Mouse (Mus musculus) left cerebral cortex, postnatal 25 days (tissue): ENCODE measurements at regions not wholly inside any gene's neighbourhood (a gene's known extent, or its start where the extent isn't known, plus 50 kb on each side); places are given as distances from the start of the nearest gene placed in this dataset.
"Not testable (repeated sequence)": the region's sequence is repeated elsewhere in the genome, so short reads cannot be mapped to it uniquely, and the experiment has no call there.

Experiments
- DNase-seq, 2 experiments: peaks; one replicate each; pipeline ENCODE4 v3.0.0; 2022; ENCODE audit warnings: low spot score in 2 of 2, mixed read lengths in 1 of 2
- intact Hi-C: fragments of 180-260 bp; cut with DNase I; formaldehyde crosslinking; loops from one replicate; pipeline ENCODE4 v1.15.1; 2025

- intact Hi-C loops, result loop anchor here (5.0 to 10.0 kb wide), 3 partner anchors 167 to 627 kb away; no protein-coding TSS in a partner anchor
- no peak for DNase-seq
Measured at GRCm38 (mm10) chr3:9078201-9078600, 531.7 kb downstream of the Zfp704 start.

GRCm38 (mm10) chr3:9076696-9077095, 533.2 kb downstream of the Zfp704 start:
- DNase-seq, result peak; percentile 63 to 75
- intact Hi-C loops, result loop anchor here (5.0 to 10.0 kb wide), 3 partner anchors 168 to 628 kb away; no protein-coding TSS in a partner anchor

- intact Hi-C loops, result loop anchor here (5.0 to 10.0 kb wide), 3 partner anchors 172 to 632 kb away; no protein-coding TSS in a partner anchor
- DNase-seq, result not testable (repeated sequence)
Measured at GRCm38 (mm10) chr3:9072471-9072870, 537.4 kb downstream of the Zfp704 start.

GRCm38 (mm10) chr3:9067048-9067447, 542.8 kb downstream of the Zfp704 start:
- peak; percentile 79 to 83 for DNase-seq
- intact Hi-C loops, result loop anchor here (1.0 to 10.0 kb wide), 3 partner anchors 98 to 552 kb away; no protein-coding TSS in a partner anchor

- DNase-seq, result no peak
- intact Hi-C loops, result loop anchor here (5.0 to 10.0 kb wide), 2 partner anchors 474 to 552 kb away; no protein-coding TSS in a partner anchor
Measured at GRCm38 (mm10) chr3:9066374-9066773, 543.5 kb downstream of the Zfp704 start.

- no peak for DNase-seq
- intact Hi-C loops, result loop anchor here (2.0 to 10.0 kb wide), 3 partner anchors 109 to 551 kb away; no protein-coding TSS in a partner anchor
Measured at GRCm38 (mm10) chr3:9065892-9066291, 544.0 kb downstream of the Zfp704 start.

- peak; percentile 54 to 67 for DNase-seq
- intact Hi-C loops, result loop anchor here (2.0 to 10.0 kb wide), 3 partner anchors 108 to 550 kb away; no protein-coding TSS in a partner anchor
Measured at GRCm38 (mm10) chr3:9064266-9065031, 545.4 kb downstream of the Zfp704 start.

- intact Hi-C loops, result loop anchor here (2.0 to 10.0 kb wide), 2 partner anchors 107 to 549 kb away; no protein-coding TSS in a partner anchor
- no peak for DNase-seq
Measured at GRCm38 (mm10) chr3:9063662-9064061, 546.2 kb downstream of the Zfp704 start.

- intact Hi-C loops, result loop anchor here (10.0 kb wide), 1 partner anchor 547 kb away; no protein-coding TSS in a partner anchor
- no peak for DNase-seq
Measured at GRCm38 (mm10) chr3:9061396-9061795, 548.5 kb downstream of the Zfp704 start.

- intact Hi-C loops, result not testable (repeated sequence)
Measured at GRCm38 (mm10) chr3:9057703-9058102, 552.2 kb downstream of the Zfp704 start.

GRCm38 (mm10) chr3:9056846-9057245, 553.0 kb downstream of the Zfp704 start:
- DNase-seq, result peak in 1 of 2 experiments; percentile 28
- intact Hi-C loops, result no loop called here

More at GRCm38 (mm10) chr3:9057703-9058102, 552.2 kb downstream of the Zfp704 start:
- not testable (repeated sequence) for DNase-seq

- intact Hi-C loops, result no loop called here
- no peak for DNase-seq
Measured at GRCm38 (mm10) chr3:9055780-9056179, 554.1 kb downstream of the Zfp704 start.
